Mouse (Mus musculus) olfactory bulb, adult 2 months (tissue): ENCODE results near the gene Ldlrad3.

Experiments
- CTCF ChIP-seq: fragments of 200-500 bp; IDR thresholded peaks from 2 replicates; pipeline ENCODE4 v1.5.1; 2012; ENCODE audit warnings: low read depth, mild to moderate bottlenecking, low read length, moderate library complexity; ENCODE audit not compliant: insufficient read depth
- POLR2A ChIP-seq: fragments of 200-500 bp; IDR thresholded peaks from 2 replicates; pipeline ENCODE4 v1.6.1; 2012; ENCODE audit warnings: mild to moderate bottlenecking, low read depth, low read length, moderate library complexity; ENCODE audit not compliant: insufficient read depth

- TF ChIP-seq CTCF (no peak), POLR2A (no peak)
Measured at GRCm38 (mm10) chr2:101978534-101979525, 207.4 kb downstream of the Ldlrad3 start.
